Mouse (Mus musculus) MEL-GATA-1-ER (cell line): ENCODE measurements around the gene Naglu.

ENCODE experiments used
- DNase-seq: peaks from one replicate; pipeline ENCODE4 v3.0.0-alpha.2; 2012; ENCODE audit warnings: low read depth; ENCODE audit errors: extremely low read depth

Naglu gene

DNA sequence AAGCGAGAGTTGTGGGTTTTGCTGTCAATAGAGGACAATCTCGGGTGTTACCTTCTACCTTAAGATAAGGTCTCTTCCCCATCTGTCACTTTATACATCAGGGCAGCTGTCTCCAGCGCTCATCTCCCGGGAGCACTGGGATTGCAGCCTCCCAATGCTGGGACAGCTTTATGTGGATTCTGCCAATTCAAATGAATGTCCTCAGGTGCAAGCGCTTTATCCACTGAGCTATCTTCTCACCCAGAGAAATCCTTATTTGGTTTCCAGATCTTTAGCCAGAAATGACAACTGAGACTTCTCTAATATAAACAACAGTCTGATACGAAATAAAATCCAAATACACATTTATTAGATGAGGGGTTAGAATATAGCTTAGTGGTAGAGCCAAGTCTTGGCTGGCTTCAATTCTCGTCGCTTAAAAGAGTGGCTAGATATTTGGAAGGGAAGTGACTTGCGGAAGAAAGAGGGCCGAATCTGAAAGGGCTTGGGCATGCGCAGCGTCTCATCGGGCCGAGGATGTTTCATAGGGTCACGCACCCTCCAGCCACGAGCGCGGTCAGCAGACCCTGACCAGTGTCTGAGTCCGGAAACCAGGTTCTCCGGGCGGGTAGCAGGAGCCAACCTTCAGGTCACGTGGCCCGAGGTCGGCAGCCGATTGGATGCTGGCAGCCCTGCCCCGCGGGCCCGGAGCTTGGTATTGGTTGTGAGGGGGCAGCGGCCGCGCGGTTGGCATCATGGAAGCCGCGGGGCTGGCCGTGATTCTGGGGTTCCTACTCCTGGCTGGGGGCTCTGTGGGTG lies at the start of gene Naglu:
Naglu (plus strand) TSS at position 622 of the 798 bp plus-strand sequence.
- DNase-seq: no peak

DNA sequence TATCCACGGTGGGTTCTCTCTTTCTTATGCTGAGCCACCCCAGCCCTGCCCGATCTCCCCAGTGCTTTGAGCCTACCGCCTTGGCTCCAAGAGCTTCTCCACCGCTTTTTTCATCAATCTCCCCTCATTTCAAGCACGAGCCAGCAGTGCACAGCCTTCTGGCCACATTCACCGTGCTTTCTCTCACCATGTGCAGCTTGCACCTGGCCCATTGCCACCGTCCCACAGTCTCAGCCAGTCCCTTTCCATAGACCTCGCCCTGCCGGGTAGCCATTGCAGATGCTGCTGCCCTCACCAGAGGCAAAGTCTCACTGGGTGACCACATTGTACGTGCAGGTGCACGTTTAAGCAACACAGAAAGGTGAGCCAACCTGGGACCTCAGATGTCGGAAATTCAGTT lies 46.4 kb upstream of the Naglu start:
- no peak for DNase-seq

DNA sequence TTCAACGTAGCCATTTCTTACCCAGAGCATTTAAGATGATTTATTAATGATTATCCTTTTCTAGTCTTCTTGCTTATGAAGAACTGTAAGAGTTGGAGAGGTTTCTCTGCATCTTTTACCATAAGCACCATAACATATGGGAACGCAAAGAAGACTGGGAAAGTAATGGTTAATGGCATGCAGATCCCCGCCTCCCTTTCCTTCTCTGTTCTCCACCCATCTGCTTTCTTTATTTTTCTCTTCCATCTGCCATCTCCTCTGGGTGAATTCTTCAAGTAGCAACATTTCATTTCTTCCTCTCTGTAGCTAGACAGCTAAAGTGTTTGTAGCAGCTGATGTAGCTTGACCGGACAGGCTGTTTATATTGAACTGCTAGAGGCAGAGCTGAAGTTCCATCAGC lies 45.8 kb upstream of the Naglu start:
- no peak for DNase-seq

DNA sequence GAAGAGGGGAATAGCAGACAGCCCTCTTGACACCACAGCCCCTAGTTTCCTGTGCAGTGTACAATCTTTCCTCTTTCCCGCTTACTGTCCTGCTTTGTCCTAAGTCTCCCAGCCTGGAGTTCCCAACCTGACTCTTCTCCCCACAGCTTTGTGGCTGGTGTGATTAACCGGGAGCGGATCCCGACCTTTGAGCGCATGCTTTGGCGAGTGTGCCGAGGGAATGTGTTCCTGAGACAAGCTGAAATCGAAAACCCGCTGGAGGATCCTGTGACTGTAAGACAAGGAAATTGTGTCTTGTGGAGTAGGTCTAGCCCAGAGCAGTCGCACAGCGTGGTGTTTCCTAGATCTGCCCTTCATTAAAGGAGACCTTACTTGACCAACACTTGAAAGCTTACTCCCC lies 42.7 kb upstream of the Naglu start:
- no peak for DNase-seq

DNA sequence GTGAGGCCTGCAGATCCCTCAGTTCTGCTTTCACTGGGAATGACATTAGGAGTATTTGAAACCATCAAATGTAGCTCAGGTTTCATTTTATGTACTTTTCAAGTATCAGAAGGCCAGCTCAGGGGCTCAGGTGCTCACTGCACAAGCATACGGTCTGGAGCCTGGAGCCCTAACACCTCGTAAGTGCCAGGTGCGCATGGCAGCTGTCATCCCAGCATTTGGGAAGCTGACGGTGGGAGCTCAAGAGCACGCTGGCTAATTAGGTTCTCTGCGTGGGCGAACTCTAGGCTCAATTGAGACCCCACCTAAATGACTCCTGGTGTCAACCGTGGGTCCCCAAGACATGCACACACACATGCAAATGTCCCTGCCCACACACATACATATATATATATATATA lies 40.5 kb upstream of the Naglu start:
- no peak for DNase-seq

DNA sequence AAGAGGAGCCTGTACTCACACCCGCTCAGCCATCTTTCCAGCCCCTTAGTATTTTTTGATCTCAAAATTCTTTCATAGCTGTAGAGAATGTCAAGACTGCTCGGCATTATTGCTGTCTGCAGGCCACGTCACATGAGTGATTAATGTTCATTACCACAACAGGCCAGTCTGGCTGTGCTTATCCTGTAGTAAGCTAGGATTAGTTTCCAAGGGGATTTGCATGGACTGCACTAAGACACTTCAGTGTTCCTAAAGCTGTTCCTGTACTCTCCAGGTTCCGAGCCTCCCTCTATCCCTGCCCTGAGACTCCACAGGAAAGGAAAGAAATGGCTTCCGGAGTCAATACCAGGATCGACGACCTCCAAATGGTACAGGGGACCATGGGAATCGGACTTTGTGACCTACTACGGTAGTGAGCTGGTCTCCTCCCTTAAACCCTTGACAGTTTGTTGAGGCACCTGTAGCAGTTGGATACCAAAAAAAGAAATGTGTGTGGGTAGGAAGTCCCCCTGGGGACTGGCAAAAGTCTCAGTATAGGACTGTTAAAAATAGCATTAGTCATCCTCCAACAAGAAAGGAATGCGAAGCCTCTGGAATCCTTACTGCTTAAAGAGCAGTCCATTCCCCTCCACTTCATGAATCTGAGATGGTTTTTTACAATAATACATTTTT lies 39.5 kb upstream of the Naglu start:
- DNase-seq: no peak

DNA sequence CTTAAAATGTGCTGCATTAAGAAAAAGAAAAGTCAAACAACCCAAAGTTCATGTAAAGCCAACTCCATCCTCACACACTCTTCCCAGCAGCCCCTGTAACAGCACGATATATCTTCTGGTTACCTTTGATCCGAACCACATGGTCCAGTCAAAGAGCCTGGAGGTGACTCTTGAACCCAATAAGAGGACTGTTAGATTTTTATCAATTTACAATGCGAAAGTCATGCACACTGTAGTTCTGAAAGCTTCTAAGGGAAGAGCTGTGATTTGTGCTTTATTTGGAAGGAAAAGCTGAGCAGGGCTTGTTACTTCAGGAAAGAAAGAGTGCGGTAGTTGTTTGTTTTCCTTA lies 39.0 kb upstream of the Naglu start:
- DNase-seq: no peak

DNA sequence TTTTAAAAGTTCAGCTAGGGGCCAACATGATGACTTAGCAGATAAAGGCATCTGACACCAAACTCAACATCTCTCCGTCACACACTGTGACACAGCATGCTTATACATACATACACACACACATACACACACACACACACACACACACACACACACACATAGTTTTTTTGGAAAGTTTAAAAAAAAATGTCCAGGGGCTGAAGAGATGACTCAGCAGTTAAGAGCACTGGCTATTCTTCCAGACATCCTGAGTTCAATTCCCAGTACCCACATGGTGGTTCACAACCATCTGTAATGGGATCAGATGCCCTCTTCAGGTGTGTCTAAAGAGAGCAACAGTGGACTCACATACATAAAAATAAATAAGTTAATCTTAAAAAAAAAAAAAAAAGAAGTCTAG lies 38.3 kb upstream of the Naglu start:
- no peak for DNase-seq

DNA sequence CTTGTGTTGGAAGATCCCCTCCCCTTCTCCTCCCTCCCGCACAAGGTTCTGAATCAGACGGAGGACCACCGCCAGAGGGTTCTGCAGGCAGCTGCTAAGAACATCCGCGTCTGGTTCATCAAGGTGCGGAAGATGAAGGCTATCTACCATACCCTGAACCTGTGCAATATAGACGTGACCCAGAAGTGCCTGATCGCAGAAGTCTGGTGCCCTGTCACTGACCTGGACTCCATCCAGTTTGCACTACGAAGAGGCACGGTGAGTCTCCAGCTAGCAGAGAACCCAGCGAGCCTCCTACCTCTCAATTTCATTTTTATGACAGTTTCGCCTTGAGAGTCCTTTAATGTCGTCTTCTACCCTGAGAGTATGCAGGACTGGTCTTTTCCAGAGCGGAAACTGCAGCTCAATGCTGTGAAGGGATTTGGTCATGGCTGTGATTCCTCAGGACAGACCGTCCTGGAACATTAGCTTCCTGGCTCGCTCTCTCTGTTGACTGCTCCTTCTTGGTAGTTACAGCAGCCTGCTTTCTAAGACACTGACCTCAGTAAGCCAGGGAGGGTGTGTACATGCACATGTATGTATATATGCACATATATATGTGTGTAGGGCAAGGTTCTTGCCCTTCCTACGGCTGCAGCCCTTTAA lies 35.8 kb upstream of the Naglu start:
- DNase-seq: no peak

DNA sequence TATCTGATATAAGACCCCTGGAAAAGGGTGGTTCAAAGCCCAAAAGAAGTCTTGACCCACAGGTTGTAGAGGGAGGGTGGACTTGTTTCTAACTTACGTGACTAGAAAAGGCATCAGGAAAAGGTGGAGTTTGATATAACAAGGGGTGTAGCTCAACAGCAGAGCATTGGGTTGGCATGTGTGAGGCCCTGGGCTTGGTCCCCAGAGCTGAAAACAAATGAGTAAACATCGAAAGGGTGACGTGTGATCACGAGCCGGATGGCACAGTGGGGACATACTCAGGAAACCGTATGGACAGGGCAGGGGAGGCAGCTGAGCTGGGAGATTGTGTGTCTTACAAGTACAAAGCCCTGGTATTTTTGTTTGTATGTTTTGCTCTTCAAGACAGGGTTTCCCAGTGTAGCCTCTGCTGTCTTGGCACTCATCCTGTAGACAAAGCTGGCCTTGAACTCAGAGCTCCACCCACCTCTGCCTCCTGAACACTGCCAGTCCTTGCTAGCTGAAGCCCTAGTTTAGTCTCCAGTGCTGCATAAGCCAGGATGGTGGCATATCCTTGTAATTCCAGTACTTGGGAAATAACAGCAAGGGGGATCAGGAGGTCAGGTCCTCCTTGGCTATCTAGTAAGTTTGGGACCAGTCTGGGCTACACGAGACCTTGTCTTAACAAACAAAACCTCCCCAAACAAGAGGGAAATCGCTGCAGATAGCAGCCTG lies 35.0 kb upstream of the Naglu start:
- no peak for DNase-seq

DNA sequence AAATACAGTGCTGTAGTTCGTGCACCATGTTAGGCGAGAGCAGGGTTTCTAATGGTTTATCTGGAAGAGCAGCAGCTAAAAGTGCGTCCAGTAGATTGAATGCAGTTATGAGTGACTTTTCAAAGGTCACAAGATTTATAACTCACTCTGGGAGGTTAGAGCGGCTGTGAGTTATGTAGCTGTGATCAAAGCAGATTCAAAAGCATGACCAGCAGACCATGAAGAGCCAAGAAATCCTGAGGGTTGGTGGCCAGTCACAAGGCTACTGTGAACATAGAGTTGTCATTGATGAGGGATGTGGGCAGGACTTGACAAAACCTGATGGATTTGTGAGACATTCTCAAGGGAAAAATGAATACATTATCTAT lies 34.5 kb upstream of the Naglu start:
- no peak for DNase-seq

DNA sequence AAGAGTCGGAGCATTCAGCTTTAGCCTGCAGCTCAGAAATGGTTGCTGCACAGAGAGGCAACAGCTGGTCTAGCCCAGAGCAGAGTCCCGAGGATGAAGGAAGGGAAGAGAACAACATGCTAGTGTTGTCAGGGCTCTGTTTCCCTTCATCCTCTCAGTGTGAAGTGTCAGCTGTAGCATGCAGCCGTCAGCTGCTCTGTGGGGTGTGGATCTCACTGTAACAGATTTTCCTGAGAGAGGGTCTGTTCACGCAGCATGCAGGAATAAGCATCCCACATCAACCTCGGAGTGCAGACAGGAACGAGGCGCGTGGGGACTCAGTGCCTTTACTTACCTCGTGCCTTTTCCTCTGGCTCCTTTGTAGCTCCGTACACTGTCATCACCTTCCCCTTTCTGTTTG lies 32.0 kb upstream of the Naglu start:
- DNase-seq: no peak

DNA sequence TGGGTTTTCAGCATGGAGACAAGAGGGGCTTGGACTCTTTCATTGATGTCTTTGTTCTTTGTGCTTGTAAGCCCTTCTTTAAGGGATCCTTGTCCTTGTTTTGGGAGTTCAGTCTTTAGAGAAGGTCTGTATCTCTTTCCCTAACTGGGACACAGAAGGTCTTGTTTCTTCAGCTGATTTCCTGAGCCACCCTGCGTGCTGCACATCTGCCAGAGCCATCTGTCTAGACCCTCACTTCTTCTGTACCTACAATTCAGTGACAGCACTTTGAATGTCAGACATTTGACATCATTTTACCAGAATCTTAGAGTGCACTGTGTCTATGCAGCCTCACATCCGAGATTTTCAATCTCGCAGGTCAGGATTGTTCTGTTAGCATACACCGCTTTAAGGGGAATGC lies 24.0 kb upstream of the Naglu start:
- DNase-seq: no peak

DNA sequence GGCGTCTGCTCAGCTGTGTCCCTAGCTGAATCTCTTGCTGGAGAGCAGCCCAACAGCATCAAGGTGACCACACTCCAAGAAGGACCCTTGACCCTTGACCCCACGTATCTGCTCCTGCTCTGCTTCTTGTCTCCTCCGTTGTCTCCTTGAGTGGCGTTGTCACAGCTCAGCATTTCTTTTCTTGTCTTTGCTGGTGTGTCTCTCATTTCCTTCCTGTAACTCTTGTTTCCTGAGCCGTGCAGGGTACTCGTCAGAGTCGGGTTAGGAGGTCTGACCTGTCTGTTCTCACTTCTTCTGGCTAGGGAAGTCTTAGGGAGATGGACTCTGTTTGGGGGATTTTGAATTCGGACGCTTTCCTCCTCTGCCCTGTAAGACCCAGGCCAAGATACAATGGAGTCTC lies 23.4 kb upstream of the Naglu start:
- no peak for DNase-seq

DNA sequence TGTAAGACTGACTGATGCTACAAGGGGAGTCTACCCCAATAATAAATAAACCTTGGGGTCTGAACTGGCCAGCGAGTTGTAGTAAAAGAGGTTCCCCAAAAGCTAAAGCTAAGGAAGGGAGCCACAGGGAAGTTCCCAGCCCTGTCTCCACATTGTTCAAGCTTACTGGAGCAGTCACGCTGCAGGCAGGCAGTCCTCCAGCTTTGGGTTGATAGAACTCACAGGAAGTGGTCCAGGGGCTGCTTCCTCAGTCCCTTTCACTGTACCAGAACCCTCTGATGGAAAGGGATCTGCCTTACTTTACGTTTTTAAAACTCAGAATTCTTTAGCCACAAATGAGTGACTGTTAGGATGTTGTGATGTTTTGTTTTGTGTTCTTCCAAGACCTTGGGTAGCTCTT lies 22.3 kb upstream of the Naglu start:
- DNase-seq: no peak

DNA sequence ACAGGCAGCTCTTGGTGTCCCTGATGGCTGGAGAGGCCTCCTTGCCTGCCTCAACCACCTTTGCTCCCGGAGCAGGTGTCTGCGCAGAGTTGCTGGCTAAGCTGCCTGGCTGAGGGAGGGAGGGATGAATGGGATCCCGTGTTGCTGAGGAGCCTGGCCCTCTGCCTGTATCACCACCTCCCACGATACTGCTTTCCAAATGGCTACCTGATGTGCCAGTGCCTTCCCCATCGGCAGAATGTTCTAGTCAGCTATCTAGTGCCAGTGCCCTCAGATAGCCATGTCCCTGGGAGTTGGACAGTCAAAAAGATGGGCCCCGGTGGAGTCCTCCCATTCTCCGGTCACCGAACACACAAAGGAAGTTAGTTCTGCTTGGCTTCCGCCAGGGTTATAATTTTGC lies 19.5 kb upstream of the Naglu start:
- DNase-seq: no peak

DNA sequence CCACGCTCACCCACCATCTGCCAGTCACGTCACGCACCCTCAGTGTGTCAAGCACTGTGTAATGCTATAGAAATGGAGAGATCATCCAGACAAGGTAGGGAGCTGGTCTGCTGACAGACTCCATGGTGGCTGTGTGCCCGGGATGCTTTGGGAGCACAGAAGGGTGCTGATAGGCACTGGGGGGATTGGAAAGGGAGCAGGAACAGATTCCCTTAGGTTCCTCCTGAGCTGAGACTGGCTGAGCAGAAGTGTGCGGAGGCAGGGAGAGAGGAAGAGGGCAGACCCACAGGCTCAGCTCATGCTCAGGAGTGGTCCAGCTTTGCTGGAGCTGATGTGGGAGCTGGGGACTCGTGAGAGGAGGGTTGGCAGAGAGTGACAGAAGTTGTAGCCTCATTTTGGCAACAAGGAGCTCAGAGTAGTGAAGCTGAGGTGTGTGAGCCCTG lies 18.7 kb upstream of the Naglu start:
- no peak for DNase-seq

DNA sequence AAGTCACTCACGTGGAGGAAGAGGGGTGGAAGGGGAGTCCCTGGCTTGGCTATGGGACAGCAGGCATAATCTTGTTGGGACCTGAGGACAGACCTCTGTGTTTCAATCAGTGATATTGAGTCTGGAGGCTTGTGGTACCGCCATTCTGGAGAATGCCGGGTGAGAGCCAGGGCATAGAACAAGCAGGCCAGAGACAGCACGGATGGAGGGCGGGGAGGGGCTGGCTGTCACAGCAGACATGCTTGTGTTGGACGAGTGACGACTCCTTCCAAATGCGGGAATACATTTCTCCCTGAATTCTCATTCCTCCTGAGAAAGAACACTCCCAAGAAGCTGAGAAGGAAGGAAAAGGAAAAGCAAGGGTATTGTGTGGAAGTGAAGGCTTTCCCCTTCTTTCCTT lies 18.2 kb upstream of the Naglu start:
- no peak for DNase-seq

DNA sequence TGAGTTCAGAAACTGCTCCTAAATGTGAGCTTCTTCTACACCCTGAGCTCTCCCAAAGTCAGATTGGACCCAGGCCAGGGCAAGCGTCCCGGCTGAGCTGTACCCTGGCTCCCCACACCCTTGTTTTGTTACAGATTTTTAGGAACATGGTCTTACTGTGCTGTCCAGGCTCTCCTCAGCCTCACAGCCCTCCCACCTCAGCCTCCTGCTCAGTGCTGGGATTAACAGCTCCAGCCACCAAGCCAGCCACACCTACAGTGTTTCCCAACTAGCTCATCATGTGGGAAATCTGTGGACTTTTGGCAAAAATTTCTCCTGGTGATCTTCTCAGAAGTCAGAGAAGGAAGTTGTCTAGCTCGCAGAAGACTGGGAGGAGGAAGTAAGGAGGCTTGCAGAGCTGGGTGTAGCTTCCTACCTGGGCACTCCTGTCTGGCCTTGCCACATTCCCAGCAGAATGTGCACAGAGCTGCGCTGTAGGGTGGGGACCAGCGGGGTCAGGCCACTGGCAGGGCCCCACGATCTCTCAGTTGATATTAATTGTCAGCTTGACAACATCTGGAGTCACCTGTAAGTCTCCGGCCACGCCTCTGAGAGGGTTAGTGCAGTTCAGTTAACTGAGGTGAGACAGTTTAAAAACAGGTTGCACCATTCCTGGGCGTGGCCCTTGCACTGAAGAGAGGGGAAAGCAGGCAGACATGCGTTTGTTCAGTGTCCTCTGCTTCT lies 16.9 kb upstream of the Naglu start:
- no peak for DNase-seq

DNA sequence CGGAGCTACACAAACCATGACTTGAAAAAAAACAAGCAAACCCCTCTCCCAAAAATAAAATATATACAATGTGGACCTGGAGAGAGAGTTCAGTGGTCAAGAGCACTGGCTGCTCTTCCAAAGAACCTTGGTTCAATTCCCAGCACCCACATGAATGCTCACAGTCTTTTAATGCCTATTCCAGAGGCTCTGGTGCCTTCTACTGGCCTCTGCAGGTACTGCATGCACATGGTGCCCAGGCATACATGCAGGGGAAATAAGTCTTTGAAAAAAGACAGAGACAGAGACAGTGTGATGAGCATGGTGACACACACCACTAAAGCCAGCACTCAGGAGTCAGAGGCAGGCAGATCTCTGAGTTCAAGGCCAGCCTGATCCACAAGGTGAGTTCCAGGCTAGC lies 15.8 kb upstream of the Naglu start:
- DNase-seq: no peak

DNA sequence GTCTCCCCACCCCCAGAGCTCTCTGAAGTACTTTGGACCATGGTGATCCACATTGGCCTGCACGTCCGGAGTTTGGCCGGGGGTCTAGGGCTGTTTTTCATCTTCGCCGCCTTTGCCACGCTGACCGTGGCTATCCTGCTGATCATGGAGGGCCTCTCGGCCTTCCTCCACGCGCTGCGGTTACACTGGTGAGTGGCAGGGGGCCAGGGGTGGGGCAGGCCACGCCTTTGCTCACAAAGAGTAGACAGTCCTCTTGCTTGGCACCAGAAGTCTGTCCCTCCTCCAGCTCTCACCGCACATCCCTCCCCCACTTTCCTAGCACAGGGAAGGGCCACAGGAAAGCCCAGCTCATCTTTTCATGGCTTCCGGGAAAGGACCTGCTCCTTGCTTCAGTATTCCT lies 14.4 kb upstream of the Naglu start:
- no peak for DNase-seq

DNA sequence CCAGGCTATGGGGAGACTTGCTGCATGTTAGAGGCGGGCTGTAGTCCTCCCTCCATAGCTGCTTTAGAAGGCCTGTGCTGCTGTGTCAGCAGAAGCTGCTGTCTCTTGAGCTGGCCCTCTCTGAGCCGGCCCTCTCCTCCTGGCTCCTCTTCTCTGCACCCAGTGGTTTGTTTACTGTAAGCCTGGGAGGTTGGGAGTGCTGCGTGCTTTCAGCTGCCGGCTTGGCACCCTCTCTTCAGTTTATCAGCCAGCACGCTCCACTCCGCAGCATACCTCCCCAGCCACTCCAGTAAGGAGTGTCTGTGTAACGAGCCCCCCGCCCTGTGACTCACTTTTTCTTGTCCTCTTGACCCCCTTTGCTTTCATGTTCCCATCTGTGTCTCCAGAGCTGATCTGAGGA lies 12.9 kb upstream of the Naglu start:
- no peak for DNase-seq
